Mouse (Mus musculus) heart, embryonic 14.5 days (tissue): Measurements from ENCODE around the gene Galns. TPM values are rescaled to one million over a fixed set of nuclear protein-coding genes. Genes with fewer than 3 reads are reported as not detected.

Source experiments
- ATAC-seq: fragments of 200-750 bp; cut with Nextera tagmentation; 2 replicates; pipeline ENCODE4 v1.8.0; 2017; ENCODE audit warnings: low read depth, moderate TSS enrichment; ENCODE audit not compliant: insufficient number of reproducible peaks, insufficient read depth, low FRiP score
- H3K27ac ChIP-seq, 2 experiments: fragments of 200-500 bp in 1 of 2; fragments of 300-500 bp in 1 of 2; sonication (generic) in 1 of 2; replicated peaks in 1 of 2; 2 replicates each; pipeline ENCODE4 v1.5.1; 2012 to 2014; ENCODE audit warnings: low read depth in 2 of 2, low read length in 2 of 2, control low read depth in 1 of 2, mild to moderate bottlenecking in 1 of 2, mixed read lengths in 1 of 2; ENCODE audit not compliant: control insufficient read depth in 1 of 2, insufficient read depth in 1 of 2
- H3K27me3 ChIP-seq: fragments of 300-500 bp; sonication (generic); 2 replicates; pipeline ENCODE4 v1.6.1; 2014; ENCODE audit warnings: mild to moderate bottlenecking, low read length, control low read depth; ENCODE audit not compliant: control insufficient read depth, insufficient read depth
- H3K36me3 ChIP-seq: fragments of 300-500 bp; sonication (generic); 2 replicates; pipeline ENCODE4 v1.6.1; 2014; ENCODE audit warnings: mild to moderate bottlenecking, control low read depth, low read length, mixed read lengths; ENCODE audit not compliant: control insufficient read depth, insufficient read depth
- H3K4me1 ChIP-seq, 2 experiments: fragments of 200-500 bp in 1 of 2; fragments of 300-500 bp in 1 of 2; sonication (generic) in 1 of 2; 2 replicates each; pipeline ENCODE4 v1.6.1; 2012 to 2014; ENCODE audit warnings: low read length in 2 of 2, control low read depth in 1 of 2, mixed read lengths in 1 of 2; ENCODE audit not compliant: control insufficient read depth in 2 of 2, insufficient read depth in 2 of 2
- H3K4me2 ChIP-seq: fragments of 300-500 bp; sonication (generic); 2 replicates; pipeline ENCODE4 v1.6.1; 2014; ENCODE audit warnings: mild to moderate bottlenecking, low read length
- H3K4me3 ChIP-seq, 2 experiments: fragments of 200-500 bp in 1 of 2; fragments of 300-500 bp in 1 of 2; sonication (generic) in 1 of 2; 2 replicates each; pipeline ENCODE4 v1.5.1; 2012 to 2014; ENCODE audit warnings: low read length in 2 of 2, mild to moderate bottlenecking in 2 of 2, control low read depth in 1 of 2, low read depth in 1 of 2, moderate library complexity in 1 of 2; ENCODE audit not compliant: control insufficient read depth in 1 of 2, insufficient read depth in 1 of 2
- H3K9ac ChIP-seq: fragments of 300-500 bp; sonication (generic); 2 replicates; pipeline ENCODE4 v1.6.1; 2014; ENCODE audit warnings: mild to moderate bottlenecking, low read length
- H3K9me3 ChIP-seq: fragments of 300-500 bp; sonication (generic); 2 replicates; pipeline ENCODE4 v1.6.1; 2016; ENCODE audit warnings: low read length, control low read depth; ENCODE audit not compliant: control insufficient read depth
- WGBS: fragments of 180-500 bp; shearing (Covaris S2); extraction: QIAGEN DNeasy Blood & Tissue Kit; methylation state at CpG from one replicate; pipeline ENCODE4 v1.1.7; 2014; 5-methylcytosine and 5-hydroxymethylcytosine counted together
- polyA plus RNA-seq: library from polyadenylated mRNA; unstranded; fragments of >200 nt; fragmentation: Nextera tagmentation; extraction: Ambion mirVana; gene quantifications from 2 replicates; pipeline ENCODE4 v1.2.1, GENCODE M21; 2014

Gene Galns
- polyA plus RNA-seq, 1 experiment from 2014 or later, result 11.2 TPM

DNA sequence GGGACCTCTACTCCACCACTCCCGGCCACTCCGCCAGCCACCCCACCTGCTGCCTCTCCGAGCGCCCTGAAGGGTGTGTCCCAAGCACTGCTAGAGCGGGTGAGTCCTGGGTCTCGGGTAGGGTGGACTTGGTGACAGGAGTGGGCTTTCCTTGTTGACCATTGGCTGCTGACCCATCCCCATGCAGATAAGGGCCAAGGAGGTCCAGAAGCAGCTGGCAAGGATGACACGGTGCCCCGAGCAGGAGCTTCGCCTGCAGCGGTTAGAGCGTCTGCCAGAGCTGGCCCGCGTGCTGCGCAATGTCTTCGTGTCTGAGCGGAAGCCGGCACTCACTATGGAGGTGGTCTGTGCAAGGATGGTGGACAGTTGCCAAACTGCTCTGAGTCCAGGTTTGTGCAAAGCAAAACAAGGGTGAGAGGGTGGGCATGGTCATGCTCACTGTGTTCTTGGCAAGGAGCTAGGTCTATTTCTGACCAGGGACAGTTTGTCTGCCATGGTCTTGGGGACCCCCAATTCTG, 39.5 kb downstream of the Galns start:
- H3K9me3 ChIP-seq, result no peaks in the 10 kb centered on the region
- H3K9ac ChIP-seq, result no peak overlapping the region
- peaks cover 31 to 43% of the 10 kb centered on the region in 2 experiments for H3K4me1 ChIP-seq
- H3K36me3 ChIP-seq, result peaks cover 52% of the 10 kb centered on the region
- WGBS, result 92% methylated on average over 17 of the region's 17 CpGs
- ATAC-seq, result no peak
- H3K4me3 ChIP-seq, result no peak overlapping the region
- no peaks in the 10 kb centered on the region for H3K27me3 ChIP-seq
- no peak overlapping the region for H3K27ac ChIP-seq
- no peak overlapping the region for H3K4me2 ChIP-seq

GRCm38 (mm10) chr8:122571153-122571552, 40.1 kb downstream of the Galns start:
- Histone ChIP-seq H3K27ac (no peak overlapping the region), H3K4me2 (no peak overlapping the region), H3K4me1 (peaks cover 32 to 46% of the 10 kb centered on the region in 2 experiments), H3K9me3 (no peaks in the 10 kb centered on the region), H3K4me3 (no peak overlapping the region), H3K27me3 (no peaks in the 10 kb centered on the region), H3K9ac (no peak overlapping the region), H3K36me3 (peaks cover 52% of the 10 kb centered on the region)
- no peak for ATAC-seq
- whole genome bisulfite sequencing, result 93% methylated on average over 11 of the region's 11 CpGs

DNA sequence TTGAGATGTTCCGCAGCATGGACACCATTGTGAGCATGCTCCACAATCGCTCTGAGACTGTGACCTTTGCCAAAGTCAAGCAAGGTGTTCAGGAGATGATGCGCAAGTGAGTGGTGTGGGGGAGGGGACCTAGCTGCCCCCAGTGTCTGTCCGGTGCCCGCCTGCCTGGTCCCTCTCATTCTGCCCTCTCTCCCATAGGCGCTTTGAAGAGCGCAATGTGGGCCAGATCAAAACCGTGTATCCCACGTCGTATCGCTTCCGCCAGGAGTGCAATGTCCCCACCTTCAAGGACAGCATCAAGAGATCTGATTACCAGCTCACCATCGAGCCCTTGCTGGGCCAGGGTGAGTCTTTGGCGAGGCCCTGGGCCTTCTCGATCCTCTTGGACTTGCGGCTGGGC, 41.3 kb downstream of the Galns start:
- no peak overlapping the region for H3K9ac ChIP-seq

DNA sequence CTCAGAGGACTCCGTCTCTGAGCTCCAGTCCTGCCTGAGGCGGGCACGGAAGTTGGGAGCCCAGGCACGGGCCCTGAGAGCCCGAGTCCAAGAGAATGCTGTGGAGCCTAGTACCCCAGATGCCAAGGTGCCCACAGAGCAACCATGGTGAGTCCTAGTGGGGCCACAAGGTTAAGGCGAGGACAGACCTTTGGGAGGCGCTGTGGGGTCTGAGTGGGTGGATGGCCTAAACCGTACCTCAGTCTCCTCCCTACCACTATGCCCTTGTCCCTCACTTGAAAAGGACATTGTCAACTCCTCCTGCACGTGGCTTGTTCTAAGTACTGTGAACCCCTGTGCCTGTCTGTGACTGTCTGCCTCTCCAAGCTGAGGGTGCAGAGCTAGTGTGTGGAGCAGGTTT, 41.9 kb downstream of the Galns start:
- Histone ChIP-seq H3K27ac (no peak overlapping the region), H3K4me1 (peaks cover 14 to 28% of the 10 kb centered on the region in 2 experiments), H3K4me2 (peak overlapping the region; percentile 92), H3K27me3 (no peaks in the 10 kb centered on the region), H3K9me3 (no peaks in the 10 kb centered on the region), H3K36me3 (peaks cover 51% of the 10 kb centered on the region), H3K4me3 (peak overlapping the region; percentile 40 to 88), H3K9ac (peak overlapping the region; percentile 93)
- no peak for ATAC-seq
- 62% methylated on average over 9 of the region's 9 CpGs for WGBS

More for the DNA sequence above, 41.3 kb downstream of the Galns start:
- WGBS, result 94% methylated on average over 16 of the region's 16 CpGs
- H3K4me1 ChIP-seq, result peaks cover 21 to 34% of the 10 kb centered on the region in 2 experiments
- ATAC-seq, result no peak
- H3K4me2 ChIP-seq, result no peak overlapping the region
- H3K27ac ChIP-seq, result no peak overlapping the region
- no peaks in the 10 kb centered on the region for H3K9me3 ChIP-seq
- H3K36me3 ChIP-seq, result peaks cover 52% of the 10 kb centered on the region
- H3K27me3 ChIP-seq, result no peaks in the 10 kb centered on the region
- no peak overlapping the region for H3K4me3 ChIP-seq

- H3K4me1 ChIP-seq, result peaks cover 14 to 24% of the 10 kb centered on the region in 2 experiments
- peak overlapping the region; percentile 40 to 88 for H3K4me3 ChIP-seq
- peak overlapping the region; percentile 92 for H3K4me2 ChIP-seq
- no peak for ATAC-seq
- peak overlapping the region; percentile 93 for H3K9ac ChIP-seq
- H3K27ac ChIP-seq, result no peak overlapping the region
- peaks cover 46% of the 10 kb centered on the region for H3K36me3 ChIP-seq
- 26% methylated on average over 10 of the region's 10 CpGs for WGBS
- no peaks in the 10 kb centered on the region for H3K9me3 ChIP-seq
- H3K27me3 ChIP-seq, result no peaks in the 10 kb centered on the region
These were observed 42.4 kb downstream of the Galns start for GRCm38 (mm10) chr8:122568881-122569309.

- H3K9me3 ChIP-seq, result no peaks in the 10 kb centered on the region
- peak overlapping the region; percentile 93 for H3K9ac ChIP-seq
- H3K4me2 ChIP-seq, result peak overlapping the region; percentile 92
- peak; percentile 35 for ATAC-seq
- H3K4me1 ChIP-seq, result peaks cover 14 to 24% of the 10 kb centered on the region in 2 experiments
- peak overlapping the region; percentile 71 to 88 for H3K4me3 ChIP-seq
- H3K27me3 ChIP-seq, result no peaks in the 10 kb centered on the region
- peak overlapping the region; percentile 76 to 94 for H3K27ac ChIP-seq
- WGBS, result 0% methylated on average over 34 of the region's 34 CpGs
- peaks cover 39% of the 10 kb centered on the region for H3K36me3 ChIP-seq
These were observed 43.2 kb downstream of the Galns start for GRCm38 (mm10) chr8:122568109-122568504.

DNA sequence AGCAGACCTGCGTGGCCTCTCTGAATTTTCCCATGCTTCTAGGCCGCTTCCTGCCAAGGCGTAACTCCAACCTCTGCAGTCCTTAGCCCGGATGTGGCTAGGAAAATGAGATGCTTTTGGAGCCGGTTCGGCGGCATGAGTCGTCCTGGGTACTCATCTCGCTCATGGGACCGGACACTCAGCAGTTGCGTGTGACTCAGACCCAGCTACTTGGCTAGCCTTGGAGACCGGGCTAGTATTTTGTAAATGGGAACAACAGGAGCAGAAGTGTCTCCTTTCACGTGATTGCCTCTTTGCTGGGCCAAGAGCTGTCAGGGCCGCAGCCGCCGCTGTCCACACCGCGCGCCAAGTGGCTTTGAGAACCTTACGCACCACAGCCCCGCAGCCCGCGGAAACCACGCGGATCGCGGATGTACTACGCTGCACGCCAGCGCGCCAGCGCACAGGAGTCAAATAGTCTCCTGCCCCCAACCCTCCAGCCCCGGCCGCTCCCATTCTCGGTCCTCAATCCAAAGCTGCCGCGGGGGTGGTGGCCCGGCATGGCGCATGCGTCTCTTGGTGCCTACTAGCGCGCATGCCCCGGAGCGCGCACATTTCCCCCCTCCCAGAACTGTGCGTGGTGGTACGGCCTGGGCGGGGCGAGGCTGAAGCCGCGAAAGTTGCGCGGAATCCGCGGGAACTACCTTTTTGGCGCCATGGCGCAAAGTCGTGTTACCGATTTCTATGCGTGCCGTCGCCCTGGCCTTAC, 43.7 kb downstream of the Galns start, which contains the start of gene Cdt1:
Gene Cdt1 (plus strand): TSS at position 655 of the 748 bp plus-strand sequence.
- H3K9ac ChIP-seq, result peak within 1 kb of the TSS; percentile 93
- peaks cover 14 to 24% of the 10 kb centered on the region in 2 experiments for H3K4me1 ChIP-seq
- H3K9me3 ChIP-seq, result no peaks in the 10 kb centered on the region
- H3K36me3 ChIP-seq, result peaks cover 33% of the 10 kb centered on the region
- no peaks in the 10 kb centered on the region for H3K27me3 ChIP-seq
- peak within 1 kb of the TSS; percentile 71 to 88 for H3K4me3 ChIP-seq
- peak within 1 kb of the TSS; percentile 90 to 94 for H3K27ac ChIP-seq
- peak; percentile 92 for ATAC-seq
- under 1% methylated on average over 62 of the region's 62 CpGs for WGBS
- H3K4me2 ChIP-seq, result peak within 1 kb of the TSS; percentile 92
